Mouse (Mus musculus): ENCODE measurements at regions not wholly inside any gene's neighbourhood (a gene's known extent, or its start where the extent isn't known, plus 50 kb on each side); places are given as distances from the start of the nearest gene placed in this dataset.

DNA sequence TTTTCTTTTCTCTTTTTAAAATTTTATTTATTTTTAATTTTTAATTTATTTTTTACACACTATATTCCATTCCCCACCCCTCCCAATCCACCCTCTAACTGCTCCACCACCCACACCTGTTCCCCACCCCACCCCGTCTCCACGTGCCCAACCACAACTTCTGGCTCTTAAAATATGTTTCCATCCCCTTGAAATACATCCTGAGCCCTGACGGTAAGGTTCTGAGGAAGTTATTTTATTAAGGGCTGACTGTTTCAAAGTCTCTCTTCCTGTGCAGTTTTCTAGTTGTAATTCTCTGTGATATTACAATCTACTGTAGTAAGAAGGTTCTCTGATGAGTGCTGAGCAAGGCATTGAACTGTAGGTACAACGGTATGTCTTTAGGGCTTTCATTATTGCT is 325.6 kb upstream of the Negr1 start:
- no peak for ATAC-seq (ENCODE audit: insufficient number of reproducible peaks, insufficient read depth, low FRiP score, low read depth)
- no peaks in the 10 kb centered on the region for H3K9me3 ChIP-seq (ENCODE audit: control insufficient read depth, low read depth, low read length)
- 81% methylated on average over 4 of the region's 4 CpGs for WGBS
- H3K27ac ChIP-seq (ENCODE audit: low read length), result no peak overlapping the region
- no peaks in the 10 kb centered on the region for H3K36me3 ChIP-seq (ENCODE audit: control insufficient read depth, insufficient read depth, low read length)
- no peak overlapping the region for H3K4me3 ChIP-seq (ENCODE audit: low read depth, low read length)
- H3K9ac ChIP-seq (replicated peaks; ENCODE audit: low read depth, low read length), result no peak overlapping the region
- no peaks in the 10 kb centered on the region for H3K4me1 ChIP-seq (ENCODE audit: control insufficient read depth, insufficient read depth, low read length)
- H3K4me2 ChIP-seq (replicated peaks; ENCODE audit: low read depth, low read length), result no peak overlapping the region
- no peaks in the 10 kb centered on the region for H3K27me3 ChIP-seq (ENCODE audit: control insufficient read depth, insufficient read depth, low read length)

DNA sequence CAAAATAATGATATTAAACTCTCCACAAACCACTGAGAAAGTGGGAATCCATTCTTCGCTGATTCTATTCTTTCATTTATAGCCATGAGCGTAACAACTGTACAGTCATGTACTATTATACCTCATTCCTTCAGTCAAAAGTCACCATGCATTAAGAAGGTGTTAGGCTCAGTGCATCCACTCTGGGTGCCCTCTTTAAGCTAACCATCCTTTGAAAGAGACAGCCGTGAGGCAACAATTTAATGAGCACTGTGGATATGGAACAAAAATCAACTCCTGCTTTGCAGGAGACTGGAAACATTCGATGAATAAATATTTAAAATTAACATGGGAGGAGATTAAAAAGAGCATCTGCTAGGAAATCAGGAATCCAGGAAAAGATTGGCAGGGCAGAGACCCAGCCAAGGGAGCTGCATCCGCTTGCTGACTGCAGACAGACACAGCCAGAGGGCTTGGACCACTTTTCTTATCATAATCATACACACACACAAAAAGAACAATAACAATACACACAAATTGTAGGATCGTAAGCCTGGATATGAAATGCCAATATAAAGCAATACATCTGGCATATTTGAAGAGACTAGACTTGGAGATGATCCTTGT is 309.2 kb upstream of the Negr1 start:
- ATAC-seq (ENCODE audit: insufficient number of reproducible peaks, insufficient read depth, low FRiP score, low read depth), result no peak
- 77% methylated on average over 6 of the region's 6 CpGs for WGBS

DNA sequence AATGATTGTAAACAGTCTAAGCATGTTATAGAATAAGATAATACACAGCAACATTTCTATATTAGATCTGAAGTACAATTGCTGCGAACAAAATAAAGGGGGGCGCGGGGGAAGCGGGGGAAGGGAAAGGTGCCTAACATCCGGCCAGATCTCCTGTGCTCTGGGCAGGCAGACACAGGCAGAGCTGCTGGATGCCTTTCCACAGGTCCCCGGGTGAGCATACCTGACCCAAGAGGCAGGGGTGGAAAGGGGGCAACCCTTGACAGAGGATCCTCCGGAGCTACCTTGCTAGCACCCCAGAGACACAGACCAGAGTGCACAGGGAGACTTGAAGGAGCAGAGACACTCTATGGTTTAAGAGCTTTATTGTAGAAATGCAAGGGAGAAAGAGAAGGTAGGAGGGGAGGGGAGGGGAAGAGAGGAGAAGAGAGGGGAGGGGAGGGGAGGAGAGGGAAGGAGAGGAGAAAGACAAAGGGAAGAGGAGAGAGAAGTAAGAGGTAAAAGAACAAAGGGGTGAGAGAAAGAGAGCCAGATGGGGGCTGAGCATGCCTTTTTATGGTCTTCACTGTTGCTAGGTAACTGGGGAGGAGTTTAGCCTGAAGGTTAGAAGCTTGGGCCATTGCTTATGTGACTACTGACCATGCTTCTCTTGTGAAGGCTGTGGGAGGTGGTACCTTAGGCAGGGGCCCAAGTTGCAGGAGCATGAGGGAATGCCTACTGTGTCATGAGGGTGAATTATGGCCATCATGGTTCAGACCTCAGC is 308.2 kb upstream of the Negr1 start:
- ATAC-seq (ENCODE audit: insufficient number of reproducible peaks, insufficient read depth, low FRiP score, low read depth), result no peak
- no peaks in the 10 kb centered on the region for H3K27me3 ChIP-seq (ENCODE audit: control insufficient read depth, insufficient read depth, low read length)
- 68% methylated on average over 7 of the region's 7 CpGs for WGBS
- H3K36me3 ChIP-seq (ENCODE audit: control insufficient read depth, insufficient read depth, low read length), result no peaks in the 10 kb centered on the region
- no peaks in the 10 kb centered on the region for H3K9me3 ChIP-seq (ENCODE audit: control insufficient read depth, low read depth, low read length)
- no peak overlapping the region for H3K9ac ChIP-seq (replicated peaks; ENCODE audit: low read depth, low read length)
- no peak overlapping the region for H3K4me2 ChIP-seq (replicated peaks; ENCODE audit: low read depth, low read length)
- no peak overlapping the region for H3K4me3 ChIP-seq (ENCODE audit: low read depth, low read length)
- H3K27ac ChIP-seq (ENCODE audit: low read length), result no peak overlapping the region
- H3K4me1 ChIP-seq (ENCODE audit: control insufficient read depth, insufficient read depth, low read length), result no peaks in the 10 kb centered on the region

More for the DNA sequence above, 309.2 kb upstream of the Negr1 start:
- Histone ChIP-seq H3K27ac (ENCODE audit: low read length) (no peak overlapping the region), H3K9me3 (ENCODE audit: control insufficient read depth, low read depth, low read length) (no peaks in the 10 kb centered on the region), H3K27me3 (ENCODE audit: control insufficient read depth, insufficient read depth, low read length) (no peaks in the 10 kb centered on the region), H3K4me2 (replicated peaks; ENCODE audit: low read depth, low read length) (no peak overlapping the region), H3K36me3 (ENCODE audit: control insufficient read depth, insufficient read depth, low read length) (no peaks in the 10 kb centered on the region), H3K4me3 (ENCODE audit: low read depth, low read length) (no peak overlapping the region), H3K4me1 (ENCODE audit: control insufficient read depth, insufficient read depth, low read length) (no peaks in the 10 kb centered on the region), H3K9ac (replicated peaks; ENCODE audit: low read depth, low read length) (no peak overlapping the region)

DNA sequence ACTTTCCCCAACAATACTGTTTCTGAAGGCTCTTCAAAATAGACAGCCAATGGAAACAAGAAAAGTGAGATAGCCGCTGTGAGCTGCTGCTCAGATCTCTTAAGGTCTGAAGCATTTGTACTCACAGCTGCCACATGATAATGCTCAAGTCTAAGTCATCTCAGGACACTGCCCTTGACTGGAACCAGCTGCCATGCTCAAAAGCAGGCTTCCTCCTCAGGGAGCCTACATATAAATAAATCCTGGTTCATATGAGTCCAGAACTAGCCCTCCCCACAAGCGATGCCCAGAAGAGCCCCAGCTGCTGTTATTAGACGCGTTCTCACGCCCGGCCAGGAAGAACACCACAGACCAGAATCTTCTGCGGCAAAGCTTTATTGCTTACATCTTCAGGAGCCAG is 304.9 kb upstream of the Negr1 start:
- Histone ChIP-seq H3K36me3 (ENCODE audit: control insufficient read depth, insufficient read depth, low read length) (no peaks in the 10 kb centered on the region), H3K27ac (ENCODE audit: low read length) (no peak overlapping the region; the same call in 1 of the 2 replicates), H3K4me1 (ENCODE audit: control insufficient read depth, insufficient read depth, low read length) (no peaks in the 10 kb centered on the region), H3K9ac (replicated peaks; ENCODE audit: low read depth, low read length) (no peak overlapping the region), H3K27me3 (ENCODE audit: control insufficient read depth, insufficient read depth, low read length) (no peaks in the 10 kb centered on the region), H3K4me3 (ENCODE audit: low read depth, low read length) (no peak overlapping the region), H3K9me3 (ENCODE audit: control insufficient read depth, low read depth, low read length) (no peaks in the 10 kb centered on the region), H3K4me2 (replicated peaks; ENCODE audit: low read depth, low read length) (no peak overlapping the region)
- ATAC-seq (ENCODE audit: insufficient number of reproducible peaks, insufficient read depth, low FRiP score, low read depth), result peak; percentile 80; the same call in 1 of the 2 replicates
- 65% methylated on average over 7 of the region's 7 CpGs for WGBS

DNA sequence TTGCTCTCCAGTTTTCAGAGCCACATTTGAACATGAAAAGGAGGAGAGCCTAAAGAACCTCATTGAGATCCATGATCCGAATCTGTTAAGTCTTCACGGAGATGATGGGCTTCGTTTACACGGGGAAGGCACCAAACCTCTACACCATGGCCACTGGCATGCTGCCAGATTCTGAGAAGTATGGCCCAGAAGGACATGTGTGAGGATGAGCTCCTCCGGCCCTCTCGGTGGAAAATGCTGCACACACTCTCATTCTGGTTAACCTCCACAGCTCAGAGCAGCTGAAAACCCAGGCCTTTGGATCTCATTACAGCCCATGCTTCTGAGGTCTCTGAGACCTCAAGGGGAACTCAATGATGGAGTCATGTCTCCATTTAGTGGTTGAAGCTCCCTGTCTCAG is 296.9 kb upstream of the Negr1 start:
- WGBS, result 89% methylated on average over 6 of the region's 6 CpGs
- Histone ChIP-seq H3K4me1 (ENCODE audit: control insufficient read depth, insufficient read depth, low read length) (no peaks in the 10 kb centered on the region), H3K9ac (replicated peaks; ENCODE audit: low read depth, low read length) (no peak overlapping the region), H3K27ac (ENCODE audit: low read length) (no peak overlapping the region), H3K4me3 (ENCODE audit: low read depth, low read length) (no peak overlapping the region), H3K27me3 (ENCODE audit: control insufficient read depth, insufficient read depth, low read length) (no peaks in the 10 kb centered on the region), H3K4me2 (replicated peaks; ENCODE audit: low read depth, low read length) (no peak overlapping the region), H3K36me3 (ENCODE audit: control insufficient read depth, insufficient read depth, low read length) (no peaks in the 10 kb centered on the region), H3K9me3 (ENCODE audit: control insufficient read depth, low read depth, low read length) (no peaks in the 10 kb centered on the region)
- no peak for ATAC-seq (ENCODE audit: insufficient number of reproducible peaks, insufficient read depth, low FRiP score, low read depth)

DNA sequence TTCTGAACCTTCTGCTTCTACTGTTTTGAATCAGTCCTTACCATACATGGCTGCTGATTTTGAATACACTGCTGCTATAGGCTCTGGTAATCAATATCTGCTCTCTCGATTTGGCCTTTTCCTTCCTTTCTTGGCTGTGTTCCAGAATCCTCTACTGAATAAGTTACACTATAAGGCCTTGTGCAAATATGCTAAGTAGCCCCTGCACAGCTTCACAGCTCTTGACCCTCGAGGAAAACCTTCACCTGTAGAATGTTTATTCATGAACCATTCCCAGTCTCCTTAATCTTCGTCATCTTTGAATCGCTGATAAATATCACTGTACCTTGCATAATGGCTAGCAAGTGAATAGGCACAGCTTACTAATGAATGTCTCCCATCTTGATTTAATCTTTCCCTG is 293.9 kb upstream of the Negr1 start:
- H3K4me2 ChIP-seq (replicated peaks; ENCODE audit: low read depth, low read length), result no peak overlapping the region
- WGBS, result 34% methylated on average over 4 of the region's 4 CpGs
- no peaks in the 10 kb centered on the region for H3K9me3 ChIP-seq (ENCODE audit: control insufficient read depth, low read depth, low read length)
- H3K4me3 ChIP-seq (ENCODE audit: low read depth, low read length), result no peak overlapping the region
- H3K27ac ChIP-seq (ENCODE audit: low read length), result no peak overlapping the region
- H3K36me3 ChIP-seq (ENCODE audit: control insufficient read depth, insufficient read depth, low read length), result no peaks in the 10 kb centered on the region
- no peak for ATAC-seq (ENCODE audit: insufficient number of reproducible peaks, insufficient read depth, low FRiP score, low read depth)
- no peaks in the 10 kb centered on the region for H3K27me3 ChIP-seq (ENCODE audit: control insufficient read depth, insufficient read depth, low read length)
- H3K4me1 ChIP-seq (ENCODE audit: control insufficient read depth, insufficient read depth, low read length), result no peaks in the 10 kb centered on the region
- no peak overlapping the region for H3K9ac ChIP-seq (replicated peaks; ENCODE audit: low read depth, low read length)

DNA sequence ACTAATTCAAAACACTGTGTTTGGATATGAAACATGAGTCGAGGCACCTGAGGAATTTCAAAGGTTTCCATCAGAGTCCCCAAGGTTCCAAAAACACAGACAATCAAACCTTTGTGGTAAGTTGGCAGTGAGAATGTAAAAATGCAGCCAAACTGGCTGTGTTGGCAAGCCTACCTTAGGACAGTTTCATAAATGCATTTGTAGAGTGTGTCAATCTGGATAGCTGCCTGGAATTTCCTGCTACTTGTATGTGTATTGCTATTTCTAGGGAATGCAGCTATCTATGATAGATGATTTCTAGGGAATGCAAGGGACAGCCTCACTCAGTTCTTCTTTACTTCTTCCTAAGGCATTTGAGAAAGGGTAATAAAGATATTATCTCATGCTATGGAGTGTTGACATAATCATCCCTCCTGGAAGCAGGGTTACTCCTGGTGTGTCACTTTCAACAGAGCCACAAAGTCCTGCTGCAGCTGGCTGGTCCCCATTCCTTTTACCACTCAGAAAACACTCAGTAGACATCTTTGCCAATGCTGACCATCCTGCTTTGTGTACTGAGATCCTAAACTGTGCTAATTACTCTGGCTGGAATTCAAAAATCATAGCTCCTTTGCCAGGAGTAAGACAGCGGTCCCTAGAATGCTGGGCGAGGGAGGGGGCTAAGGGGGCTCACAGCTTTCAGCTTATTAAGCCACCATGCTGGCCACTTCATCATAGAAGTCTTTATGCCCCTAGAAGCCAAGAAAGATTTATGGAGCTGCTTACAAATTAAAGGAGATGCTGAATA is 261.4 kb upstream of the Negr1 start:
- Histone ChIP-seq H3K27me3 (ENCODE audit: control insufficient read depth, insufficient read depth, low read length) (no peaks in the 10 kb centered on the region), H3K27ac (ENCODE audit: low read length) (no peak overlapping the region), H3K4me2 (replicated peaks; ENCODE audit: low read depth, low read length) (no peak overlapping the region), H3K9me3 (ENCODE audit: control insufficient read depth, low read depth, low read length) (no peaks in the 10 kb centered on the region), H3K9ac (replicated peaks; ENCODE audit: low read depth, low read length) (no peak overlapping the region), H3K4me3 (ENCODE audit: low read depth, low read length) (no peak overlapping the region), H3K4me1 (ENCODE audit: control insufficient read depth, insufficient read depth, low read length) (no peaks in the 10 kb centered on the region), H3K36me3 (ENCODE audit: control insufficient read depth, insufficient read depth, low read length) (no peaks in the 10 kb centered on the region)
- 71% methylated on average over 3 of the region's 3 CpGs for WGBS
- ATAC-seq (ENCODE audit: insufficient number of reproducible peaks, insufficient read depth, low FRiP score, low read depth), result no peak

DNA sequence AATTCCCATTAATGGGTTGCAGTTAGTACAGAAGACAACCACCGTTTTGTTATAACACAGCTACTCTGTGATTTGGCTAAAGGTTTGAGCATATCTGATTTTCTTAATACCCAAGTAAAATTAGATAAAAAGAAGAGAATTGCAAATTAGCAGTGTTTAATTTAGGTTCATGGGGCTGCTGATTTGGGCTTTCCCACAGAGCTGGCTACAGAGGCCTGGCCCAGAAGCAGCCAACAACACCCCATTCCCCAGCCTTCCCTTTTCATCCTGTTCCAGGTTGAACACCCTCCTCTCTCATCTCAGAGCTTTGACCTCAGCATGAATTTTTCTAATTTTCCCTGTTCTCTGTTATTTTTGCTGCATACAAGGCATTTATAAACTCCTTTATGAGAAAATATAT is 260.3 kb upstream of the Negr1 start:
- H3K27me3 ChIP-seq (ENCODE audit: control insufficient read depth, insufficient read depth, low read length), result no peaks in the 10 kb centered on the region
- H3K9ac ChIP-seq (replicated peaks; ENCODE audit: low read depth, low read length), result no peak overlapping the region
- no peak overlapping the region for H3K27ac ChIP-seq (ENCODE audit: low read length)
- no peaks in the 10 kb centered on the region for H3K36me3 ChIP-seq (ENCODE audit: control insufficient read depth, insufficient read depth, low read length)
- H3K4me1 ChIP-seq (ENCODE audit: control insufficient read depth, insufficient read depth, low read length), result no peaks in the 10 kb centered on the region
- H3K9me3 ChIP-seq (ENCODE audit: control insufficient read depth, low read depth, low read length), result no peaks in the 10 kb centered on the region
- WGBS, result 73% methylated on average over 1 of the region's 1 CpGs
- H3K4me3 ChIP-seq (ENCODE audit: low read depth, low read length), result no peak overlapping the region
- ATAC-seq (ENCODE audit: insufficient number of reproducible peaks, insufficient read depth, low FRiP score, low read depth), result no peak
- no peak overlapping the region for H3K4me2 ChIP-seq (replicated peaks; ENCODE audit: low read depth, low read length)

All from stomach, embryonic 14.5 days (tissue).